Mouse (Mus musculus): ENCODE measurements around the gene Stub1. TPM values are rescaled to one million over a fixed set of nuclear protein-coding genes. Genes with fewer than 3 reads are reported as not detected.
A peak's percentile ranks its signal among the peaks of the same experiment; 100 is the strongest.
"Not testable (repeated sequence)": the region's sequence is repeated elsewhere in the genome, so short reads cannot be mapped to it uniquely, and the experiment has no call there.

Stub1 gene
- total RNA-seq (2021) = 100 to 1,000 TPM; 163 to 164 TPM

GRCm38 (mm10) chr17:25833291-25833663 is at the start of gene Stub1:
Stub1 (minus strand) TSS chr17:25833404.
- peak in 1 of 2 experiments; percentile 89 for DNase-seq

DNA sequence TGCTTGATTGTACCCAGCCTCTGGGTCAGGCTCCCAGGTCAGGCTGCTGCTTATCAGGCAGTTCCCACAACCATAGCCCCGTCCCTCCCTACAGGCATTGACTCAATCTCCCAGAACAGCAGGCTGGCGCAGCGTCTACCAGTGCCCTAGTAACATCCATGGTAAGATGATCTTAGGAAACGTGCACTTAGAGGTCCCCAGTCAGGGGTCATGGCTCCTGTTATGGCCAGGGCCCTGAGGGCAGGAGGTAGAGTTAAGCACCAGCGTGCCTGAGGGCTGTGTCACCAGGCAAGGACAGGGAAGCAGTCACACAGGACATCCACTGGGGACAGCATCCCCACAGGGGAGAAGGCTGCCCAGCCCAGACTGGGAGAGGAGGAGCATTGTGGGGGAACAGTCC is 49.1 kb upstream of the Stub1 start:
- DNase-seq = no peak

DNA sequence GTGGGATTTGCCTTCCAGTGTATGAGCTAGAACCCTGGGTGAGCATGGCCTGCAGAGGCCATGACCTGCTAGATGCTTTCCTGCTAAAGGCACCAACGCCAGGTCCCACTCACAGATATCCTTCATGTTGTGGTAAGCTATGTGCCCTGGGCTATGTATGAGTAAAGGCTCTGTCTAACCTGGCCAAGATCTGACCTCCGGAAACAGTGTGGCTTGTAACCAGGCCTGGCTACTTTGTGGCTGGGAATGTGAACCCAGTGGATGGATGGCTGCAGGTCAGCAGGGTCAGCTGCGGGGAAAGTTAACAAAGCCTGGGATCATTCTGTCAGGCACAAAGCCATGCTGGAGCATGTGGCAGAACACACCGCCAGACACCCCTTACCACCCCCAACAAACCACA is 48.5 kb upstream of the Stub1 start:
- DNase-seq = no peak

DNA sequence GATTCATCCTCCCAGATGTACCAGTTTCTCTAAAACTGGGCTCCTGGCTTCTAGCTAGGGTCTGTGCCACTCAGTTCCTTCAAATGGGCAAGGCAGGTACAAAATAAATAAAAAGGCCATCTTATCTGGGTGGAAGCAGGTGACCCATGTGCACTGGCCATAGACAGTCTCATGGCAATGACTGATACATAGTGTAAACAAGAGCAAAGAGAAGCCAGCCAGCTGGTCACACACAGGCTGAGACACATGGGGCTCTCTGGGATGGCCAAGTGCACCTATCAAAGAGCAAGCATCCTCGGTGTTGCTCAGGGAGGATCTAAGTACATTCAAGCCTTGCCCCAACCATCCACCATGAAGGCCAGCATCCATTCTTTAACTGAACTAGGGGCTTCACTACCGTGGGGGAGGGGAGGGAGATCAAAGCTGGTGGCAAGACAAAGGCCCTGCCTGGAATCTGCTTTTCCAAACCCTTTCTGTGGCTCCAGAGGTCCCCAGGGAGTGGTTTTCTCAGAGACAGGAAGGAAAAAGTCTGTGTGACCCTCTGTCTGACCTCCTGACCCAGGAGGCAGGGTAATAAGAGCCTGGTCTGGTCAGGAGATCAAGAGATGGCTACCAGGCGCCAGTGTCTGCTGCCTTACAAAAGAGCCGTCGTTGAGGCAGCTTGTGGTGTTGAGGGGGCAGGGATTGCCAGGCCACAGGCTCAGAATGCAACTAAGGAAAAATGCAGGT is 47.9 kb upstream of the Stub1 start:
- no peak for DNase-seq

GRCm38 (mm10) chr17:25880196-25880910 is 47.1 kb upstream of the Stub1 start, which contains the start of gene Wfikkn1:
Wfikkn1 (minus strand) TSS chr17:25880858.
- DNase-seq = no peak

GRCm38 (mm10) chr17:25879750-25880149 is 46.5 kb upstream of the Stub1 start:
- no peak for DNase-seq

DNA sequence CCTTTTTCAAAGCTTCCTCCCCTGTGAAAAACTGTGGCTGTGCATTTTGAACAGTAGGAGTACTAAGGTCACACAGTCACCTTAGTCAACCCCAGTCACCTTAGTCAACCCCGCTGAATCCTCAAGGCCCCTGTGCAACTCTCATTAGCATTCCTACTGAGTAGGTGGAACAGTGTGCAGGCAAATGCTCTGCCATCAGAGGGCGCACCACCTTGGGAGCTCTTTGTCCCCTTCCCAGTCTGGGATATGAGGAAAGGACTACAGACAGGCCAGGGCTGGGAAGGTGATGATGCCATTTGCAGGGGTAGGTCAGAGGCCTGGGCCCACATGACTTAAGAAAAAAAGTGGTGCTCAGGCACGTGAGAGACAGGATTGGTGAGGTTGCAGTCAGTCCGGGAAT is 46.1 kb upstream of the Stub1 start:
- no peak for DNase-seq

DNA sequence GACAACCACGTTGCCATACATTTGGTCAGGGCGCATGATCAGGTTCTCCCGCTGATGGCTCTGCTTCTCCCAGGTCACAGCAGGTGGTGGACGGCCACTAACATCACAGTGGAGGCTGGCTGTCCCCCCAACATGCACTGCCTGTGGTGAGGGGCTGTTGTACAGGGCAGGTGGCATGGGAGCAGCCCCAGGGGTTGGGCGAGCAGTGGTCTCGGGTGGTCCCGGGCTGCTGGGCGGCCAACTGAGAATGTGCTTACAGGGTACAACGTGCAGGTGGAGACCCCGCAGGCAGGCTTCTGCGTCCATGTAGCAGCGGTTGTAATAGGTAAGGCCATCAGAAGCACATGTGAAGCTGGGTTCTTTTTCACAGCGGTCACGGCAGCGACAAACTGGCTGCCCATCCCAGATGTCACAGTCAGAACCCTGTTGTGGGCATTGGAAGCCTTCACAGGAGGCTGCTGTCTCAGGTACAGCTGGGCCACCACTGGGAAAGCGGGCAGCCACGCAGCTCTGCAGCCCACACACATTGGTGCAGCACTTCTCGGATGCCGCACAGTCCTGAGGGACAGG is 45.5 kb upstream of the Stub1 start:
- no peak for DNase-seq

DNA sequence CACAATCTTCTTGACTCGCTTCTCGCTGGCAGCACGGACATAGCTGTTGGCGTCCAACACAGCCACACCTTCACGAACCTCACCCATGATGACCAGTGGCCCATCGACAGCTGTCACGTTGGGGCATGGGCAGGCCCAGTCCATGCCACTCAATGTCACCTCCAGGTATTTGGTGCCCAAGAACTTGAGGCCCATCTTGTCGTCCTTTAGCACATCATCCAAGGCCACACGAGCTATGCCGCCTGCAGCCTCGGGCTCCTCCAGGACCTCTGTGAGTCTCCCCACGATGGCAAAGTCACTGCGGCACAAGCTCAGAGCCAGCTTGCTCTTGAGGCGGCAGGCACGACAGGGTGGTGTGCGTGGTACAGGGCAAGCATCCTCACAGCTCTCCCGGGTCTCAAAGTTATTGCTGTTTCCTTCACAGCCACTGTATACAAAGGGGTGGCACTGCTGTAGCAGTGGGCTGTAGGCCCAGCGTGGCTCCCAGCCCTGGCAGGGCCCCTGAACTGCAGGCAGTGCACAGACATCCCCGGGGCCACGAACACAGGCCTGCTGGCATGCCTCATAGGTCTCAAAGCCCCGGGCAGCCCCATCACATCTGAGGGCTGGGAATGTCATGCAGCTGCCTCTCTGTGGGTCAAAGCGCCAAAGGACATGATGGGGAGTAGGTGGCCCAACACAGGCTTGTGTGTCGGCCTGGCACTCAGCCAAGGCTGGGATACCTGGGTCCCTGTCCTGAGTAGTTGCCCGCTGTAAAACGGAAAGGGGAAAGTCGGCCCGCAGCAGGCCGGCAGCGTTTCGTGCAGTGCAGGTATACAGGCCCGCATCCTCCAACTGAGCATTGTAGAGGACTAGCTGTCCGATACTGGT is 44.8 kb upstream of the Stub1 start:
- DNase-seq = no peak

DNA sequence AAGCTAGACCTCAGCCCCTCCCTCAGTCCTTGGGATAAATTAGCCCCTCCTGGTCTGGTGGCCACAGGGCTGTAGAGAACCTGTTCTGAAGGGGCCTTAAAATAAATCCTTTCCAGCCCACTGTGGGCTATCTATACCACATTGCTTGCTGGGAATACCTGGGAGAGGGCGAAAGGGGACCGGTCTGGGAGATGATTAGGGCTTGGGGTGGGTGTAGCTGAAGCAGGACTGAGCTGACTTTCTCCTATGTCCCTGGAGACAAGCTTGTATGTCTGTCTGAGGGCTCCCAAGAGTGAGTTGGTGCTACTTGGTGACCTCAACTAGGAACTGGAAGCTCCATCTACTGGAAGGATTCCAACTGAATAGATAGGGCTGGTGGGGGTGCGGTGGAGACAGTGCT is 43.8 kb upstream of the Stub1 start:
- DNase-seq = no peak

DNA sequence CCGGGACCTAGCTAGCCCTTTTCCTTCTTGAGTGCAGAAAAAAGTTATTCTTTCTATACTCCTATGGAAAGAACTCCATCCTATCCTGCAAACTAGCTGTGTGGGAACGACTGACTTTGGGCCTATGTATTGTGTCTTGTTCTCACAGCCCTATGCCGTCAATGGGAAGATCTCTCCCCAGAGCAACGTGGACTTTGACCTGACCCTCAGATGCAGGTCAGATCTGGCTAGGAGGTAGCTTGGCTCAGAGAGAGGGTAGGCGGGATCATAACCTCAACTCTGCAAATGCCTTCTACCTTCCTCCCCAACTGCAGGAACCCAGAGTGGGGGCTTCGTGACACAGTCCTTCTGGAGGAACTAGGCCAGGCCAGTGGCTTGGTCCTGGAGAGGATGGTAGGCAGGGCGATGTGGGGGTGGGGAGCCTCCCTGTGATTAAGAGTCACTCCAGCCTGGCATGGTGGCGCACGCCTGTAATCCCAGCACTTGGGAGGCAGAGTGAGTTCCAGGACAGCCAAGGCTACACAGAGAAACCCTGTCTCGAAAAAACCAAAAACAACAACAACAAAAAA is 43.2 kb upstream of the Stub1 start:
- no peak for DNase-seq

DNA sequence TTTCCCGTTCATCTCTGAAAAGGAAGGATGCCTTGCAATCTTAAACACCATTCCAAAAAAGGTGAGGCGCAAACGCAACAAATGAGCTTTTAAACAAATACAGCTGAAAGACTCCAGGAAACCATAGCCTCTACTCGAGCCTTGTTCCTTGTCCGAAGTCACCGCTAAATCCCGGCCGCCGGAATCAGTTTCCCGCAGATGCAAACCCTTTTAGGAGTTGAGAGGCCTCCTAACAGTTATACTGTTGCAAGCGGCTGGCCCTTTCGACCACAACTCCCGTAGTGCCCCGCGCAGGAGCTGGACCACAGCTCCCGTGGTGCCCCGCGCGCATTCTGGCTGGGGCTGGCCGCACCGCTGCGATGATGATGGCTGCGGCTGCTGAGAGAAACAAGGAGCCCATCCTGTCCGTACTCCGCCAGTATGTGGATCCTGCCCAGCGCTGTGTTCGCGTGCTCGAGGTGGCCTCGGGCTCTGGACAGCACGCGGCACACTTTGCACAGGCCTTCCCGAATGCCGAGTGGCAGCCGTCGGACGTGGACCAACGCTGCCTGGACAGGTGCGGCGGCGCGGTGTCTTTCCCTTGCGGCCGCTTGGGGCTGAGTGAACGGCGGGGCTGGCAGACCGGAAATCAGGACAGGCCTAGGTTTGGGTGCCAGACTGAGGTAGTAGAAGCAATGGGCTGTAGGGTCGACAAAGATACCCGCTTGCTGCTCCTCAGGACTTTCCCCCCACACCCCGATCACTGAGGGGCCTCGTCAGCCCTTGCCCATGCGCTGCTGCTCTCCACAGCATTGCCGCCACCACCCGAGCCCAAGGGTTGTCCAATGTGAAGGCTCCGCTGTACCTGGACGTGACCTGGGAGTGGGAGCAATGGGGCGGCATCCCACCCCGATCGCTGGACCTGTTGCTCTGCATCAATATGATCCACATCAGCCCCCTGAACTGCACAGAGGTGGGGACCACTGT is 42.2 kb upstream of the Stub1 start:
- peak; percentile 89 to 91 for DNase-seq

- peak; percentile 96 to 98 for DNase-seq
These were observed 41.5 kb upstream of the Stub1 start, which contains the start of gene Mettl26 for GRCm38 (mm10) chr17:25874721-25875170. Mettl26 (plus strand) TSS chr17:25875074.

GRCm38 (mm10) chr17:25874148-25874720 is 41.0 kb upstream of the Stub1 start:
- DNase-seq = no peak

GRCm38 (mm10) chr17:25873405-25874147 is 40.4 kb upstream of the Stub1 start:
- DNase-seq = no peak

- DNase-seq = no peak
These were observed 39.5 kb upstream of the Stub1 start for GRCm38 (mm10) chr17:25872676-25873075.

DNA sequence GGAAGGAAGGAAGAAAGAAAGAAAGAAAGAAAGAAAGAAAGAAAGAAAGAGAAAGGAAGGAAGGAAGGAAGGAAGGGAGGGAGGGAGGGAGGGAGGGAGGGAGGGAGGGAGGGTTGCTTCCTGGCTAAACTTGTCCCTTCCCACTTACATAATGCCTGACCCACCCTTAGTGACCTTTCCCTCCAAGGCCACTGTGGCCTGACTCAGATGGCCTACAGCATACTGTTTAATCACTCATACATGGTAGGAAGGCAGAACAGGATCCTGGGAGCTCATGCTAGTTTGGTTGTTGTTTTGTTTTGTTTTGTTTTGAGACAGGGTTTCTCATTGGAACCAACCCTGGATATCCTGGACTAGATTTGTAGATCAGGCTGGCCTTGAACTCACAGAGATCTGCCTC is 38.4 kb upstream of the Stub1 start:
- not testable (repeated sequence) for DNase-seq

DNA sequence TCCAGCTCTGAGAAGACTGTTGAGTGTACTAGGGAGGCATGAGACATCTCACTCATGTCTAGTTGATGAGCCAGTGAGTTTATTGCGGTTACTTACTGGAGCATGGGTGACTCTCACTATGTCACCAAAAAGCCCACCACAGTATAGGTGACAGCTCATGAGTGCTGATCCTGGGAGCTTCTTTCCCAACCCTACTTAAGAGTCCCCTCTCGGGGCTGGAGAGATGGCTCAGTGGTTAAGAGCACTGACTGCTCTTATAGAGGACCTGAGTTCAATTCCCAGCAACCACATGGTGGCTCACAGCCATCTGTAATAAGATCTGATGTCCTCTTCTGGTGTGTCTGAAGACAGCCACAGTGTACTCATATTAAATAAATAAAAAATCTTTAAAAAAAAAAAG is 36.8 kb upstream of the Stub1 start:
- DNase-seq = no peak

DNA sequence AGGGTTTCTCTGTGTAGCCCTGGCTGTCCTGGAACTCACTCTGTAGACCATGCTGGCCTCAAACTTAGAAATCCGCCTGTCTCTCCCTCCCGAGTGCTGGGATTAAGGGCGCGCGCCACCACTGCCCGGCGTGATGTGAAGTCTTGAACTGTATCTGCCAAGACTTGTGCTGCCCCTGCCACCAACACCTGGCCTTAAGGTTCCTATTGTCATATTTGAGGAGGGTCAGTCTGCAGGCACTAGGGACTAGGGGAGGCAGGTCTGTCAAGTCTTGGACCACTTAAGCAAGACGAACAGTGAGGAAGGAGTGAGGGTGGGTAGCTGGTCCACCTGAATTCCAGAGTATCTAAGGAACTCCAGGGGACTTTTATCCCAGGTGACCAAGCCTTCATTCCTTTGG is 36.3 kb upstream of the Stub1 start:
- DNase-seq = no peak
